ENCODE assay signal across 23 mouse cellular contexts in the genomic region with DNA sequence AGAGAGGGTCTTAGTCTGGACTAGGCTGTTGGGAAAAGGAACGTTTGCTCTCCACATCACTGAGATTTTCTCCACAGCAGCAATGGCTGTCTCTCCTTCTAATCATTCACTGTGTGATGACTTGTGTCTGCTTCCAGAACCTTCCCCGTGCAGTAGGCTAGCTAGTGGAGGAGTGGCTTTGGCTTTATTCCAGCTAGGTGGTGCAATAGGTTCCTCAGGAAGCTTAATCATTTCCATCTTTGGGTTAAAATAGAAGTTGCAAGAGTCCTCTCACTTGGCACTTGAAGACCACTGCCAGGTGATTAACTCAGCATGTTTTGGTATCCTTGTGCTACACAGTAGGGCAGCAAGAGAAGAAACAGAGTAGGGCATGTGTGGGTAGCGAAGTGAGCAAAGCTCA.
DNase-seq lines count a peak whose midpoint lies in the region; ATAC-seq and TF ChIP-seq lines count a peak whose summit lies in the region.
"Had no signal": no experiment of that assay in that cellular context is flagged by ENCODE, and none has a peak within 500 bp of the region (broad histone marks: within the 10 kb centered on the region; RNA-seq: fewer than 3 reads in every experiment).

No protein-coding gene starts in this region.

- no peak overlapping the region for H3K9ac ChIP-seq in kidney, embryonic 15.5 days
- no peak overlapping the region for H3K9ac ChIP-seq in liver, adult 2 months (ENCODE audit: low read depth, low read length)
- H3K9ac ChIP-seq: embryonic facial prominence, embryonic 13.5 days; forebrain, embryonic 13.5 days; heart, embryonic 13.5 days; hindbrain, embryonic 12.5 days had no signal

- ATAC-seq in kidney, embryonic 15.5 days (replicated peaks; ENCODE audit: low FRiP score): no peak
- ATAC-seq in common myeloid progenitor, adult 5-6 weeks (replicated peaks; ENCODE audit: low read depth, poor library complexity, severe bottlenecking): peak; percentile 58
- ATAC-seq in megakaryocyte, adult 5-6 weeks (ENCODE audit: poor library complexity, severe bottlenecking): peak; percentile 33; the same call in 1 of the 2 replicates
- ATAC-seq: activated CD4-positive, CD25-positive, alpha-beta regulatory T cell, adult 4 months; forebrain, embryonic 13.5 days; Patski had no signal

- H3K4me3 ChIP-seq in kidney, adult 2 months (ENCODE audit: insufficient read depth, low read depth, low read length): no peak overlapping the region
- no peak overlapping the region for H3K4me3 ChIP-seq in kidney, embryonic 15.5 days (replicated peaks)
- H3K4me3 ChIP-seq in liver, adult 2 months (ENCODE audit: insufficient read depth, low read depth, low read length): no peak overlapping the region
- H3K4me3 ChIP-seq: embryonic facial prominence, embryonic 13.5 days; forebrain, embryonic 13.5 days; gastrocnemius, adult 2 months; heart, embryonic 13.5 days; hindbrain, embryonic 12.5 days had no signal

- H3K4me1 ChIP-seq in kidney, adult 2 months (ENCODE audit: control insufficient read depth, insufficient read depth, low read length): no peaks in the 10 kb centered on the region
- H3K4me1 ChIP-seq in kidney, embryonic 15.5 days: no peaks in the 10 kb centered on the region
- no peaks in the 10 kb centered on the region for H3K4me1 ChIP-seq in liver, adult 2 months (ENCODE audit: control insufficient read depth, insufficient read depth, low read length)
- H3K4me1 ChIP-seq: embryonic facial prominence, embryonic 13.5 days; forebrain, embryonic 13.5 days; heart, embryonic 13.5 days; hindbrain, embryonic 12.5 days had no signal

- H3K79me2 ChIP-seq in liver, adult 2 months (ENCODE audit: control insufficient read depth, insufficient read depth, low read length): no peaks in the 10 kb centered on the region

- no peak for TF ChIP-seq CTCF in kidney, adult 2 months (conservative IDR thresholded peaks at IDR 0.05; ENCODE audit: insufficient read depth, insufficient read length, low read depth, low read length)
- no peak for TF ChIP-seq CTCF in liver, adult 2 months (IDR thresholded peaks at IDR 0.05; ENCODE audit: low read depth, low read length)

- DNase-seq in kidney, adult 2 months: peak; percentile 4
- DNase-seq in liver, adult 2 months (ENCODE audit: extremely low read depth, low read depth, low spot score): peak; percentile 5
- DNase-seq in liver: no peak
- no peak for DNase-seq in urinary bladder, postnatal 25 days (ENCODE audit: low spot score)
- no peak for DNase-seq in urinary bladder, postnatal 10 days (ENCODE audit: low spot score)
- DNase-seq: adrenal gland, postnatal 14 days; cerebellum, adult 11-12 months; cerebellum, adult 9-10 months; cerebellum, postnatal 25 days; gastrocnemius, adult 2 months; gastrocnemius, postnatal 25 days; heart, adult 11 months; heart, postnatal 36 days had no signal

- 52% methylated on average over 3 of the region's 3 CpGs for WGBS in kidney, adult 2 months
- whole genome bisulfite sequencing in kidney, embryonic 15.5 days: 73% methylated on average over 3 of the region's 3 CpGs
- WGBS in liver, adult 2 months: 66% methylated on average over 3 of the region's 3 CpGs

- H3K27me3 ChIP-seq in kidney, adult 2 months (replicated peaks; ENCODE audit: control insufficient read depth, insufficient read depth, low read length): no peaks in the 10 kb centered on the region
- H3K27me3 ChIP-seq in kidney, embryonic 15.5 days: no peaks in the 10 kb centered on the region
- no peaks in the 10 kb centered on the region for H3K27me3 ChIP-seq in liver, adult 2 months (ENCODE audit: control insufficient read depth, insufficient read depth, low read length)
- H3K27me3 ChIP-seq: CH12.LX; embryonic facial prominence, embryonic 13.5 days; forebrain, embryonic 13.5 days; heart, embryonic 13.5 days; hindbrain, embryonic 12.5 days; Patski had no signal

- H3K9me3 ChIP-seq in kidney, embryonic 15.5 days (replicated peaks): no peaks in the 10 kb centered on the region
- H3K9me3 ChIP-seq: embryonic facial prominence, embryonic 13.5 days; forebrain, embryonic 13.5 days; heart, embryonic 13.5 days; hindbrain, embryonic 12.5 days had no signal

- H3K36me3 ChIP-seq in kidney, adult 2 months (ENCODE audit: control insufficient read depth, insufficient read depth, low read length): no peaks in the 10 kb centered on the region
- H3K36me3 ChIP-seq in kidney, embryonic 15.5 days: no peaks in the 10 kb centered on the region
- H3K36me3 ChIP-seq in liver, adult 2 months (ENCODE audit: control insufficient read depth, insufficient read depth, low read length): no peaks in the 10 kb centered on the region
- H3K36me3 ChIP-seq: embryonic facial prominence, embryonic 13.5 days; heart, embryonic 13.5 days; hindbrain, embryonic 12.5 days had no signal

- no peak overlapping the region for H3K27ac ChIP-seq in kidney, adult 2 months (ENCODE audit: insufficient read depth, low read depth, low read length)
- no peak overlapping the region for H3K27ac ChIP-seq in kidney, embryonic 15.5 days
- H3K27ac ChIP-seq in liver, adult 2 months (replicated peaks; ENCODE audit: insufficient read depth, low read depth, low read length): no peak overlapping the region
- H3K27ac ChIP-seq: embryonic facial prominence, embryonic 13.5 days; forebrain, embryonic 13.5 days; gastrocnemius, adult 2 months; heart, embryonic 13.5 days; hindbrain, embryonic 12.5 days had no signal

- TF ChIP-seq POLR2A in kidney, adult 2 months (IDR thresholded peaks at IDR 0.05; ENCODE audit: low read depth, low read length): no peak
- TF ChIP-seq POLR2A in liver, adult 2 months (IDR thresholded peaks at IDR 0.05; ENCODE audit: extremely low read depth, insufficient read depth, low read length): no peak

- no peak overlapping the region for H3K4me2 ChIP-seq in kidney, embryonic 15.5 days
- H3K4me2 ChIP-seq: embryonic facial prominence, embryonic 13.5 days; forebrain, embryonic 13.5 days; heart, embryonic 13.5 days; hindbrain, embryonic 12.5 days had no signal

Comparison
In these comparisons a context has a peak if more than half of its experiments do, and no peak if none do; other contexts are left out.
1. DNase-seq: peak in kidney, adult 2 months (single experiment) and liver, adult 2 months (single experiment); none in liver (single experiment), urinary bladder, postnatal 25 days (single experiment) and urinary bladder, postnatal 10 days (single experiment).